ENCODE assay signal across 8 mouse cellular contexts in the genomic region with DNA sequence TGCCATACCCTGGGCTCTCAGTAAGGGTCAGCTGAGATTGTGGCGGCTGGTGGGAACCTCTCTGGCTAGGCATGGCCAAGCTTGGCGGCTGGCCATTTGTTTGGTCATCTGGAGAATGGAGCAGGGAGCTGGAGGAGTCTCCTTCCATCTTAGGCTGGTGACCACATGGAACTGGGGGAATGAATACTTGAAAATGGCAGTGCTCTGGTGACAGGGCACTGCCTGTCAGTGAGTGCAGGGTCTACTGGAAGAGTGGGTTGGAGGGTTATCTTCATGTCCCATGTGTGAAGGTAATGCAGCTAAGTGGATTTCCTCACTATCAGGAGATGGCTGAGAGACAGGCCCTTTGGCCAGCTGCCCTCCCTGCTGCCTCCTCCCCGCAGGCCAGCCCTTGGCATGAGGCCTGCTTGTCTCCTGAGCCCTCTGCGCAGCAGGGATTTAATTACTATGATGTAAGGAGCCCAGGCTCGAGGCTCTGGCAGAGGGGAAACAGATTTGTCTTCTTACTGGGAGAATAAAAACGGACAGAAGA. TPM values are rescaled to one million over a fixed set of nuclear protein-coding genes. Genes with fewer than 3 reads are reported as not detected.
DNase-seq lines count a peak whose midpoint lies in the region.

No protein-coding gene starts in this region.

- peak; percentile 54 to 63 for DNase-seq in layer of hippocampus, postnatal 10 days (ENCODE audit: low spot score in 2 of 2)
- DNase-seq in layer of hippocampus, adult 9-11 months: no peak
- peak; percentile 70 to 81 for DNase-seq in adrenal gland, postnatal 36 days
- peak; percentile 74 for DNase-seq in gastrocnemius, postnatal 10 days
- peak; percentile 30 for DNase-seq in lung, postnatal 36 days
- DNase-seq in spleen, adult 12 weeks (ENCODE audit: low spot score): no peak
- DNase-seq in urinary bladder, postnatal 25 days (ENCODE audit: low spot score): no peak
- DNase-seq in frontal cortex, postnatal 25 days (ENCODE audit: low spot score in 2 of 2): no peak

RNA-seq across cellular contexts. Expression of gene Kcnn3, which starts 14.7 kb away (rescaled TPM):
- 10 to 100 TPM; 28.5 to 30.3 TPM for total RNA-seq in layer of hippocampus, postnatal 10 days (2021)
- total RNA-seq in adrenal gland, postnatal 36 days (2021): 1 to 10 TPM; 3.4 to 3.7 TPM
- total RNA-seq in gastrocnemius, postnatal 10 days (2021): 10 to 100 TPM in 1 of 2 experiments, 1 to 10 TPM in 1; 6.9 to 11.9 TPM

Comparison
In these comparisons a context has a peak if more than half of its experiments do, and no peak if none do; other contexts are left out.
1. DNase-seq: peak in layer of hippocampus, postnatal 10 days (2 of 2), adrenal gland, postnatal 36 days (2 of 2), gastrocnemius, postnatal 10 days (single experiment) and lung, postnatal 36 days (single experiment); none in layer of hippocampus, adult 9-11 months (single experiment), spleen, adult 12 weeks (single experiment), urinary bladder, postnatal 25 days (single experiment) and frontal cortex, postnatal 25 days (0 of 2).